Mouse (Mus musculus): ENCODE data around the gene Dazap1. TPM values are rescaled to one million over a fixed set of nuclear protein-coding genes. Genes with fewer than 3 reads are reported as not detected.
"Not testable (repeated sequence)": the region's sequence is repeated elsewhere in the genome, so short reads cannot be mapped to it uniquely, and the experiment has no call there.

Dazap1 gene
- polyA plus RNA-seq (2015; fragmentation: Nextera tagmentation; extraction: Ambion mirVana) = 19.5 and 21.8 TPM in 2 replicates

DNA sequence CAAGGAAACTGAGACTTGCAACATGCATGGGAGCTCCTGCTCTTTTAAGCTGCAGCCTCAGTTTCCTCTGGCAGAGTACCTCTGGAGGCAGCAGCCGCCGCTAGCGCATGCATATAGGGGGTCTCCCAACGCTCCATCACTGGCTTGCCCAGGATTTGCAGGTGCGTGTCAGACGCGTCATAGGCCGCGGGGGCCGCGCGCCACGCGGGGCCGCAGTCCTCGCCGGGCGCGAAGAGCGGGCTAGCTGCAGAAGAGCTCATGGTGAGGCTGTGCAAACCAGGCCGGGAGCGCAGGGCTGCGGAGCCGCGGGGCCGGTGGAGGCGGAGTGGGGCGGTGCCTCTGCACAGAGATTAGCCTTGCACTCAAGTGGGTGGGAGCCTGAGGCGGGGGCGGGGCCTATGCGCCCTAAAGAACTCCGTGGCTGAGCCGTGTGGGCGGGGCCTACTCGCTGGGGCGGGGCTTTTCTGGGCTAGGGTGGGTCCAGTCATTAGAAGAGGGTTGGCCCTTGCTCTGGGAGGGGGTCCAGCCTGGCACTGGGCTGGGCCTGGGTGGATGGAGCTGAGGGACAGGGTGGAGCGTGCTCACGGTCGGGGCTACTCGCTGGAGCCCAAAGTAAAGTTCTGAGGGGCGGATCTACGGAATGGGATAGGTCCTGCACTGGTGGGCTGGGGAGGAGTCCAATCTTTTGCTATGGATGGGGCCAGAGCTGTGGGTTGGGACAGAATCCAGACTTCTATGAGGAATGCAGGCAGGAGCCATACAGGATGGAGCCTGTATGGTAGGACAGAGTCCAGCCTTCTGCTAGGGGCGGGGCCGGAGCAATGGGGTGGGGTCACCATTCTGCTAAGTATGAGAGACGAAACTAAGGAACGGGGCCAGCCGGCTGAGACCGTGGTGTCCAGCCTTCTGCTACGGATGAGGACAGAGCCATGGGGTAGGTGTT is at the start of gene Dazap1, which contains the start of gene Gamt:
Gene Dazap1, plus strand, starts transcription at position 845 of the 943 bp plus-strand sequence.
Gene Gamt, minus strand, starts transcription at position 371 of the 943 bp plus-strand sequence.
- Histone ChIP-seq H3K27ac (ENCODE audit: low read depth) (peak within 1 kb of the TSS; percentile 97), H3K9ac (replicated peaks) (peak within 1 kb of the TSS; percentile 61), H3K4me2 (ENCODE audit: low read depth, low read length) (peak within 1 kb of the TSS; percentile 89), H3K4me3 (ENCODE audit: low read depth, low read length) (peak within 1 kb of the TSS; percentile 54), H3K4me1 (ENCODE audit: insufficient read depth) (peaks cover 37% of the 10 kb centered on the region), H3K9me3 (ENCODE audit: low read length) (no peaks in the 10 kb centered on the region), H3K36me3 (replicated peaks; ENCODE audit: insufficient read depth, low read length) (peaks cover 19% of the 10 kb centered on the region), H3K27me3 (ENCODE audit: insufficient read depth, low read length) (no peaks in the 10 kb centered on the region)
- DNase-seq (peak; percentile 99), ATAC-seq (peak; percentile 74)
- under 1% methylated on average over 49 of the region's 49 CpGs for WGBS (ENCODE audit: insufficient replicate concordance)
- no peak for TF ChIP-seq CTCF (IDR thresholded peaks at IDR 0.05; ENCODE audit: low read depth)
- 0 out of 2 replicates have a peak, but pooled peaks have one; percentile 32 for TF ChIP-seq EP300 (IDR thresholded peaks at IDR 0.05; ENCODE audit: low read depth)

DNA sequence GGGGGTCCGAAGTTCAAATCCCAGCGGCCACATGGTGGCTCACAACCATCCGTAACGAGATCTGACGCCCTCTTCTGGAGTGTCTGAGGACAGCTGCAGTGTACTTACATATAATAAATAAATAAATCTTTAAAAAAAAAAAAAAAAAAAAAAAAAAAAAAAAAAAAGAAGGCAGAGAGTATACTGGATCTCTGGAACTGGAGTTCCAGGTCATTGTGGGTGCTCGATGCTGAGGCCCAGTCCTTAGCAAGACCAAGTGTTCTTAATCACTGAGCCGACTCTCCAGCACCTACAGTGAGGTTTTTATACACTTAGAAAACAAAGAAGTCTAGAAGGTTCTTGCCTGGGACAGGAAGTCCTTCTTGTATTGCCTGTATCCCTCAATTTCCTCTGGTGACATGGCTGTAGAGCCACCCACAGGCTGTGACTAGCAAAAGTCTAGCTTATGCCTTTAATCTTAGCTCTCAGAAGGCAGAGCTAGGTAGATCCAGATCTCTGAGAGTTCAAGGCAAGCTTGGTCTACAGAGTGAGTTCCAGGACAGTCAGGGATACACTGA is 49.7 kb upstream of the Dazap1 start:
- H3K4me2 ChIP-seq (ENCODE audit: low read depth, low read length); ATAC-seq; DNase-seq; H3K9ac ChIP-seq (replicated peaks); H3K27ac ChIP-seq (ENCODE audit: low read depth); H3K4me1 ChIP-seq (ENCODE audit: insufficient read depth); H3K9me3 ChIP-seq (ENCODE audit: low read length); H3K36me3 ChIP-seq (replicated peaks; ENCODE audit: insufficient read depth, low read length); H3K27me3 ChIP-seq (ENCODE audit: insufficient read depth, low read length); H3K4me3 ChIP-seq (ENCODE audit: low read depth, low read length): not testable (repeated sequence)
- 74% methylated on average over 6 of the region's 7 CpGs for WGBS (ENCODE audit: insufficient replicate concordance)

DNA sequence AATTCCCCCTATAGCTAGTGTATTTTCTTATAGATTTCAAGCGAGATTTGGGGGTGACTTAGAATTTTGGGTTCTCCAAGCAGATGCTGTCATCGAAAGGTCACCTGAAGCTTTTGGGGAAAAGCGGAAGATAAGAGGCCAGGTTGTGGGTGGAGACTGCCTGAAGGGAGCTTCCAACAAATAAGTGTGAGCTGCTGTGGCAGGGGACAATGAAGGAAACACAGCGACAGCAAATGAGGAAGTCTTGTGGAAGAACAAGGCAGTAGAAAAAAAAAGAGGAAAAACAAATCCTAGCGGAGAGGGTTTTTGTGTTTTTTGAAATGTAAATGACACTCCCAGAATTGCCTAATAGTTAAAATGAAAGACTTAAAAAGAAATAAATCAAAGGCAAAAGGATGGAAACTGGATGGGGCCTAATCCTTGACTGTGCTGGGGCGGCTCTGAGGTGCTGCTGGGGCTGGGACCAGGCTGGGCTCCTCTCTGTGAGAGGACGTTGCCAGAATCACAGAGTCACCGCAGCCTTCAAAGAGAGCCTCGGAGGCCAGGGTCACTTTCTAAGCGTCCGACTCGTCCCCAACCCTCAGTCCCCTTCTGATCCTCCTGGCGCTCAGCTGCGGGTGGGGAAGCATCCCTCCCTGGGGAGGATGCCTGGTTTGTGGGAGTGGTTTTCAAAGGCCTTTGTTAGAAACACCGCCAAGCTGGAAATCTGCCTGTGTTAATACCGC is 46.1 kb upstream of the Dazap1 start:
- 29% methylated on average over 16 of the region's 16 CpGs for WGBS (ENCODE audit: insufficient replicate concordance)
- ATAC-seq = no peak
- DNase-seq = no peak
- no peaks in the 10 kb centered on the region for H3K36me3 ChIP-seq (replicated peaks; ENCODE audit: insufficient read depth, low read length)
- no peak overlapping the region for H3K4me3 ChIP-seq (ENCODE audit: low read depth, low read length)
- H3K4me1 ChIP-seq (ENCODE audit: insufficient read depth) = no peaks in the 10 kb centered on the region
- H3K9ac ChIP-seq (replicated peaks) = no peak overlapping the region
- no peak overlapping the region for H3K4me2 ChIP-seq (ENCODE audit: low read depth, low read length)
- H3K9me3 ChIP-seq (ENCODE audit: low read length) = no peaks in the 10 kb centered on the region
- H3K27me3 ChIP-seq (ENCODE audit: insufficient read depth, low read length) = no peaks in the 10 kb centered on the region
- TF ChIP-seq CTCF (IDR thresholded peaks at IDR 0.05; ENCODE audit: low read depth) (no peak), EP300 (IDR thresholded peaks at IDR 0.05; ENCODE audit: low read depth) (no peak)
- H3K27ac ChIP-seq (ENCODE audit: low read depth) = no peak overlapping the region

DNA sequence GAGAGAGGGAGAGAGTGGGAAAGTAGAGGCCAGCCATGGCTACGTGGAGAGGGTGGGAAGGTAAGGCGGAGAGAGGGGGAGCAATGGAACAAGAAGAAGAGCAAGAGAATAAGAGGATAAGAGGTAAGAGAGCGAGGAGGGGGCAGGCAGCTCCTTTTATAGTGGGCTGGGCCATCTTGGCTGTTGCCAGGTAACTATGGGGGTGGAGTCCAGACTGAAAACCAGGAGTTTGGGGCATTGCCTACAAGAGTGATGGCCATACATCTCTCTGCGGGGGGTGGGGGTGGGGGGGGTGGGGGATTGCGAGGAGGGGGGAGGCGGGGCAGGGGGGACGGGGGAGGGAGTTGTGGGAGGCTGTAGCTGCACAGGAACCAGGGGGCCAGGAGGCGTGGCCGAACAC is 40.6 kb upstream of the Dazap1 start:
- Histone ChIP-seq H3K4me3 (ENCODE audit: low read depth, low read length) (no peak overlapping the region), H3K4me1 (ENCODE audit: insufficient read depth) (no peaks in the 10 kb centered on the region; the same call in 1 of the 2 replicates), H3K9me3 (ENCODE audit: low read length) (no peaks in the 10 kb centered on the region), H3K27me3 (ENCODE audit: insufficient read depth, low read length) (no peaks in the 10 kb centered on the region), H3K27ac (ENCODE audit: low read depth) (no peak overlapping the region), H3K4me2 (ENCODE audit: low read depth, low read length) (no peak overlapping the region), H3K36me3 (replicated peaks; ENCODE audit: insufficient read depth, low read length) (no peaks in the 10 kb centered on the region), H3K9ac (replicated peaks) (no peak overlapping the region)
- 70% methylated on average over 5 of the region's 9 CpGs for WGBS (ENCODE audit: insufficient replicate concordance)
- TF ChIP-seq CTCF (IDR thresholded peaks at IDR 0.05; ENCODE audit: low read depth) = no peak
- no peak for TF ChIP-seq EP300 (IDR thresholded peaks at IDR 0.05; ENCODE audit: low read depth)
- DNase-seq = no peak
- no peak for ATAC-seq

DNA sequence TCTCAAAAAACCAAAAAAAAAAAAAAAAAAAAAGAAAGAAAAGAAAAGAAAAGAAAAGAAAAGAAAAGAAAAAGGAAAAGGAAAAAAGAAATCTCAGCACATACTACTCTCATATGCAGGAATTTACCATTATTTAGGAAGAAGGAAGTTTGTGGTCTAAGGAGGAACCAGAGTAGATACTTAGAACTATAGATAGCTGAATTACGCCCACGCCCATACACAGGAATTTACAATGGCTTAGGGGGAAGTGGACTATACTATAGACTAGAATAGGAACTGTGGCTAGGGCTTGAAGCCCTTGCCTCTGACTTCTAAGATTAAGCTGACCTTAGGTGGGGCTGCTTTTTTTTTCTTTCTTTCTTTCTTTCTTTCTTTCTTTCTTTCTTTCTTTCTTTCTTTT is 38.1 kb upstream of the Dazap1 start:
- not testable (repeated sequence) for H3K4me3 ChIP-seq (ENCODE audit: low read depth, low read length); ATAC-seq; H3K27ac ChIP-seq (ENCODE audit: low read depth); DNase-seq; H3K4me1 ChIP-seq (ENCODE audit: insufficient read depth); H3K27me3 ChIP-seq (ENCODE audit: insufficient read depth, low read length); H3K4me2 ChIP-seq (ENCODE audit: low read depth, low read length); H3K9me3 ChIP-seq (ENCODE audit: low read length); H3K36me3 ChIP-seq (replicated peaks; ENCODE audit: insufficient read depth, low read length); H3K9ac ChIP-seq (replicated peaks)
- 26% methylated on average over 2 of the region's 2 CpGs for WGBS (ENCODE audit: insufficient replicate concordance)

DNA sequence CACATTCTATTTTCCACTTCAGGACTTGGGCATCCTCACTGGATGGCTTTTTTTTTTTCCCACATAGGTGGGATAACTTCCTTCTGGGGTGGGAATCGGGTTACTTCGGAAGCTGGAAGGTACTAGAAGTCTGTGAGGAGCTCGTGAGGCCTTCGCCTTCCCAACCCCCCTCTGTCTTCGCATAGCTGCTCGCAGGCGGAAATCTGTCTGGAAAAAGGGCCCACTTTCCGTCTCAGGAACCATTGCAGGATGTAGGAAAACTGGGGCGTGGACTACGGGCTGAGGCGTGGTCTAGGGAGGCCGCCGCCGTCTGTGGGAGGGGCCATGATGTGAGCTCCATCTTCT is 35.2 kb upstream of the Dazap1 start:
- no peak for DNase-seq
- Histone ChIP-seq H3K27ac (ENCODE audit: low read depth) (peak overlapping the region; percentile 69; the same call in 1 of the 2 replicates), H3K9ac (replicated peaks) (peak overlapping the region; percentile 49; the same call in 1 of the 2 replicates), H3K27me3 (ENCODE audit: insufficient read depth, low read length) (no peaks in the 10 kb centered on the region), H3K4me1 (ENCODE audit: insufficient read depth) (peaks cover 10% of the 10 kb centered on the region), H3K4me2 (ENCODE audit: low read depth, low read length) (peak overlapping the region; percentile 99), H3K36me3 (replicated peaks; ENCODE audit: insufficient read depth, low read length) (peaks cover 25% of the 10 kb centered on the region), H3K4me3 (ENCODE audit: low read depth, low read length) (peak overlapping the region; percentile 84), H3K9me3 (ENCODE audit: low read length) (no peaks in the 10 kb centered on the region)
- ATAC-seq = no peak
- under 1% methylated on average over 14 of the region's 14 CpGs for WGBS (ENCODE audit: insufficient replicate concordance)
- TF ChIP-seq EP300 (IDR thresholded peaks at IDR 0.05; ENCODE audit: low read depth) (no peak), CTCF (IDR thresholded peaks at IDR 0.05; ENCODE audit: low read depth) (no peak)
